Mouse (Mus musculus): ENCODE results near the gene Gck.
A peak's percentile ranks its signal among the peaks of the same experiment; 100 is the strongest.
"Not testable (repeated sequence)": the region's sequence is repeated elsewhere in the genome, so short reads cannot be mapped to it uniquely, and the experiment has no call there.

The Gck gene

GRCm38 (mm10) chr11:5905778-5906518, 43.9 kb downstream of the Gck start:
- no peak for DNase-seq

- no peak for DNase-seq
These were observed 45.0 kb downstream of the Gck start for GRCm38 (mm10) chr11:5904871-5905270.

DNA sequence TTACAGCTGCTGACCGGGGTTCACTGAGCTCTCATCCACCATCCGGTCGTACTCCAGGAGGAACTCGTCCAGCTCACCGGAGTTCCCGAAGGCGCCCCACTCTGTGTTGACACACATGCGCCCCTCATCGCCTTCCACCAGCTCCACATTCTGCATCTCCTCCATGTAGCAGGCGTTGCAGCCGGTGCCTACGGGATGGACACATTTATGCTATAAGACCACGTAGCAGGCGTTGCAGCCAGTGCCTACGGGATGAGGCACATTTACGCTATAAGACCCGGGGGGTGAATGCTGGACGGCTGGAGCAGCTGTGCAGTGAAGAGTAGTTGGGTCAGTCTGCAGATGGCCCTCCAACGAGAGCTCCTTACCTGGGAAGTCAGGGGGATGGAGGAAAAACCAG, 45.5 kb downstream of the Gck start:
- no peak for DNase-seq

- DNase-seq, result no peak
These were observed 46.0 kb downstream of the Gck start for GRCm38 (mm10) chr11:5903844-5904243.

DNA sequence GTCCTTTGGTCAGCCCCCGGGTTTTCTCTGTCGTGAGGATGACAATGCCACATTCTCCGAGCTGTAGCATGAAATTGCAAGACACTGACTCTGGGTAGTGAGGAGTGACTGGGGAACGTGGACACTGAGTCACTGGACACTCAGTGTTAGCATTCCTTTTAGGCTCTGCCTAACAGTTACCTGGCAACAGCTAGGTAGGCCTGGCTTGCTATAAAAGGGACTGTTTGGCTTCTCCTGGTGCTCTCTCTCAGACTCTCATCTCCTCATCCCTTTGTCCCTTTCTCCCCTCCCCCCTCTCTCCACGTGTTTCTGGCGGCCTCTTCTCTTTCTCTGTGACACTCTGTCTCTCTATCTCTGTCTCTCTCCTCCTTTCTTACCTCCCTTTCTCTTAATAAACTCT, 47.5 kb downstream of the Gck start:
- no peak for DNase-seq

DNA sequence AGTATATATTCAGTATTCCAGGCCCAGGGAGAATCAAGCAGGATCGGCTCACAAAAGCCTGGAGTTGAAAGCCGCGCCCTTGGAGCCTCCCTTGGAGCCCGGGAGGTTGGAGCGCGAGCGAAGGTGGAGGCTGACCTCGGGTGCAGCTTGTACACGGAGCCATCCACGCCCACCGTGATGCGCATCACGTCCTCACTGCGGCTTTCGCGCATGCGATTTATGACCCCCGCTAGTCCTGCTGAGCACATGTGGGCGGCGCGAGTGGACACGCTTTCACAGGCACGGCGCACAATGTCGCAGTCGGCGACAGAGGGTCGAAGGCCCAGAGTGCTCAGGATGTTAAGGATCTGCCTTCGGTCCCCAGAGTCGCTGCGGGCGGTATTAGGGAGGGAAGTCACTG, 47.9 kb downstream of the Gck start:
- peak in 1 of 2 experiments; percentile 46 for DNase-seq

DNA sequence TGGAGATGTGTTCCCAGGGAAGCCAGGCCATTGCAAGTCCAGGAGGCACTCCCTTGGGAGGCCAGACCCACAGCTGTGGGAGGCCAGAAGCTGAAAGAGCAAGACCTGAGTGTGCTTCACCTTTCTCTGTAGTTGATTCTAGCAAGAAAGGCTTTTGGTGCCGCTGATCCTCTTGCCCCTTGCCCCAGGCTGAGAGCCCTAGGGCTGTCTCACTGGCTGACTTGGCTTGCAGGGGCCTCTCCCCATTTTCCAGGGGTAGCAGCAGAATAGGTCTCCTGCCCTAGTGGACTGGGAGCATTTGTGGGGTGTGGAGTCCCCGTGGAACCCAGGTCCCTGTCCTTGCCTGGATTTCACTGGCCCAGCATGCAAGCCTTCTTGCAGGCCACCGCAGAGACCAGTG, 48.6 kb downstream of the Gck start:
- DNase-seq, result no peak

- DNase-seq, result no peak
These were observed 50.6 kb downstream of the Gck start for GRCm38 (mm10) chr11:5899286-5899685.

DNA sequence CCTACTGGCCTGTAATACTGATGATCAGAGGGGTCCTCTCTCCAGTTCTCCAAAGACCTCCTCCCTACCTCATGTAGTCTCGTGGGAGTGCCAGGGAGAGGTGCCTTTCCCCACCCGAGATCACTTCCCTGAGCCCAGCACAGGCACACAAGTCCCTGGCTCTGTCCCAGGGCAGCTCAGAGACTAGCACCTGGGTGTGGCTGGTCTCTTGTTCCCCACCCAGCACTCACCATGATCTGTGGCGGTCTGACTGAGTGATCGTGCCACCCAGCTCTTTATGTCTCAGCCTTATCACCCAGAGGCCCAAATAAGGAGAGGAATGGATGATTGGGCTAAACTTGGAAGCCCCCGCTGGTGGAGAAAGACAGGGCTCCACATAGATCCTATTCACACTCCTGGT, 51.4 kb downstream of the Gck start, which contains the start of gene Myl7:
TSS of gene Myl7 (minus strand) at position 252 of the 400 bp plus-strand sequence.
- no peak for DNase-seq

- DNase-seq, result no peak
These were observed 52.0 kb downstream of the Gck start for GRCm38 (mm10) chr11:5897839-5898238.

GRCm38 (mm10) chr11:5897230-5897629, 52.7 kb downstream of the Gck start:
- no peak for DNase-seq

DNA sequence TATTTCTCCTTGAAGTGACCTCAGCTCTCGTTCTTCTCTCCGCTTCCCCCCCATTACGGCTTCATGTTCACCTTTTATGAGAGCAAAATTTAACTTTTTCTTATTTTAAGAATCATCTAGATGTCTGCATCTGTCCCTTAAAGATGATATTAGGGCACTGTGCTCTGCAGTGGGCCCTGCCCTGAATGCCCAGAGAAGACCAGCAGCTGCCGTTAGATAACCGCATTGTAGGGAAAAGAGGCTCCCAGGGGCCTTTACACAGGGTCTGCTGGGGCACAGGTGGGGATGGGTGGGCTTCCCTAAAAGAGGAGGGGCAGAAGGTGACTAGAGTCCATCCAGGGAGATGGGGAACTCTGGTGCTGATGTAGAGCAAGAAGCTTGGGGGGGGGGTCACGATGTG, 56.1 kb downstream of the Gck start:
- no peak for DNase-seq

GRCm38 (mm10) chr11:5892810-5893368, 57.0 kb downstream of the Gck start:
- DNase-seq, result no peak

- peak; percentile 44 to 45 for DNase-seq
These were observed 57.7 kb downstream of the Gck start for GRCm38 (mm10) chr11:5892151-5892591.

DNA sequence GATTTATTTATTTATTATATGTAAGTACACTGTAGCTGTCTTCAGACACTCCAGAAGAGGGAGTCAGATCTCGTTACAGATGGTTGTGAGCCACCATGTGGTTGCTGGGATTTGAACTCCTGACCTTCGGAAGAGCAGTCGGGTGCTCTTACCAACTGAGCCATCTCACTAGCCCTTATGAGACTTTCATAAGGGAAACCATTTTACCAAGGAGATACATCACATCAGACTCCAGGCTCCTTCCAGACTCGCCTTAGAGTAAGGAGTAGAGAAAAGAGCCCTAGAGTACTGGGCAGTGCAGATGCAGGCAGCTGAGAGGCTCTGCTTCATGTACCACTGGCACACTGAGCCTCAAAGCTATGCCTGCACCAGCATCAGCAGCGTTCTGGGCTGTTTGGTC, 61.3 kb downstream of the Gck start:
- not testable (repeated sequence) for DNase-seq

DNA sequence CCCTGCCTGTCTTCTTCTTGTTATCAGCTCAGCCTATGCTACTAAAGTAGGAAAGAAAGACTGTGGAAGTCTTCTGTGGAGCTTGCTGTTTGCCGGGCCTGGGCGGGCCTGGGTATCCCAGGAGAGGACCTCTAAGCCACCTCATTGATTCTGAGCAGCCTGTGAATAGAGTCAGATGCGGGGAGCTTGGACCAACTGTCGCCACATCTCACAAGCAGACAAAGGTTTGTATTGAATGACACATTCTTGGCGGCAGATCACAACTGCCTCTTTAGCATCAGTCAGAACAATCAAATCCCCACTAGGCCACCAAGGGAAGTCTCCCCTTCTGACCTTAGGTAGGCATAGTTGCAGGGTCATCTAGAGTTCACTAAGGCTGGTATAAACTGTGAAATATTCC, 62.6 kb downstream of the Gck start:
- no peak for DNase-seq

DNA sequence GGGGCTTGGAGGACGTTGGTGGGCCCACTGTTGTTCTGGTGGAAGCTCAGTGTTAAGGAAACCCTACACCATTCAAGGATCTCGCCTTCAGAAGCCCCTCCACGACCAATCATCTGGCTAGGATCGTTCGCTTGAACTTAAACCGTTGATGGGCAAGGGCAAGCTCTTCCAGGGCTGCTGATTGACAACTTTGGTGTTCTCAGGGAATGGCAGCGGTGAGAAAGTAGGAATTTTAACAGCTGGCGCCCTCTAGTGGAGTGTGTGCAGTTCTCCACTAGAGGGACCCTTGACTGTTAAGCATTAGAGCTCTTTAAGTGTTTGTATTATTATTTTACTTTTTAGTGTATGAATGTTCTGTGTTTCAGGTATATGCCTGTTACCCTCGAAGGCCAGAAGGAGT, 63.7 kb downstream of the Gck start:
- DNase-seq, result peak; percentile 55 to 70

DNA sequence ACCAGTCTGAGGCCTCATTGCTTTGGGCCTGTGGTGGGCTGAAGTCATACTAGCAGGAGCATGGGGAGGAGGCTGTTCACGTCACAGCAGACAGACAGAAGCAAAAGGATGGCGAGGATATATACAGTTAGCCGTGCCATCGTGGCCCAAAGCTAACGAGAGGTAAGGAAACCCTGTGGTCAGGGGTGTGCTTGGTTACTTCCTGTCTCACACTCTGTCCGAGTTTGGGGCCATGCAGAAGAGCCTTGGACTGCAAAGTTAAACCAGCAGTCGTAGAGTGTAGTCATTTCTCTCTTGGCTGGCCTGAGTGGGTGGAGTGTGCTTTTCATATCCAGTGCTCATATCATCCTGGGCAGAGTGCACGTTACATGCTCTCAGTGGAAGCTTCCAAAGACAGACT, 67.4 kb downstream of the Gck start:
- no peak for DNase-seq

DNA sequence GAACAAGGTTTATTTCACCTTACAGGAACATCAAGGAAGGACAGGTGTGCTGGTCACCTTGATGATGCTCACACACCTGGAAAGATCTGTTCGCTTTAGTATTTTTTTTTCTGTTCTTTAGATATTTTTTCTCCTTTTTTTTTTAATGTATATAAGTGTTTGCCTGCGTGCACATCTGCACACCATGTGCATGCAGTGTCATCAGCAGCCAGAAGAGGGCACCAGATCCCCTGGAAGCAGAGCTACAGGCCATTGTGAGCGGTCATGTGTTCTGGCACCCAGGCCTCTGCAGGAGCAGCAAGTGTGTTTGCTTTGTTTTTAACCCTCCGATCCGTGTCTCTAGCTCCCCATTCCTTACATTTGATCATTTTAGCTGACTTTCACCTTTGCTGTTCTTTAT, 70.0 kb downstream of the Gck start:
- DNase-seq, result peak; percentile 46 to 56

DNA sequence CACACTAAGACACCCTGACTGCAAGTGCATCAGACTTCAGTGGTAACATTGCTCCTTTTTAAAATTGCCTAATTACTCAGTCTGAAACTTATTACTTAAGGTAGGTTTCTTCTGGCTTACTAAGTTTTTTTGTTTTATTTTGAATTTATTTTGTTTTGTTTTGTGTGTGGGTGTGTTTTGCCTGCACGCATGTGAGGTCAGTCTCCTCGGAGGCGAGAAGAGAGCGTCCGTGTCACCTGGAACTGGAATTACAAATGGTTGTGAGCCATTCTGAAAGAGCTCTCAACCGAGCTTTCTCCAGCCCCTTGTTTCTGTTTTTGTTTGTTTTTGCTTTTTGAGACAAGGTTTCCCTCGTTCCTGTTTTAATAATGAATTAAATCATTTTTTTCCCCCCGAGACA, 71.2 kb downstream of the Gck start:
- no peak for DNase-seq

DNA sequence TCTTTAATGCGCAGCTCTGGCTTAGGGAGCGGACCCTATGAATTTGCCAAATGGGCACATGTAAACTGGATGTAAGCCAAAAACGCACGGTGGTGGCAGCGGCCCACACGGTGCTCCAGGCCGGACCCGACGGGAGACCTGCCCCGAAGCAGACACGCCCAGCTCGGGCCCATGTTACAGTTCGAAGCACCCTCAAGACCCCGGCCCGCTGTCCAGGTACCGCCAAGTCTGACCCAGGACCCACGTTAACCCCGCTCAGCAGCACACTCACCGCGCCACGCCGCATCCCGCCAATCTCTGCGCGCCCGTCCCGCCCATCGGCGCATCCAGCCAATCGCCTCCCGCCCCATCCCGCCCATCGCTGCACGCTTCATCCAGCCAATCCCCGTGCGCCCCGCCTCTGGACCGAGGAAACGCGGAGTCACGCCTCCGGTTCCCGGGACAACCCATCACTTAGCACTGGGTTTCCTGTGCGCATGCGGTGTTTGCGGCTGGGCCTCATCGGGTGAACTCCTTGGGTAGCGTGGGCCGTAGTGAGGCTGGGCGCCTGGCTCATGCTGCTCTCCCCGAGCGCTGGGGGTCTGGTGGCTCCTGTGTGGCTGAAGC, 71.9 kb downstream of the Gck start, which contains the start of gene Pold2:
TSS of gene Pold2 (minus strand) at position 372 of the 606 bp plus-strand sequence.
- DNase-seq, result peak; percentile 98 to 99

DNA sequence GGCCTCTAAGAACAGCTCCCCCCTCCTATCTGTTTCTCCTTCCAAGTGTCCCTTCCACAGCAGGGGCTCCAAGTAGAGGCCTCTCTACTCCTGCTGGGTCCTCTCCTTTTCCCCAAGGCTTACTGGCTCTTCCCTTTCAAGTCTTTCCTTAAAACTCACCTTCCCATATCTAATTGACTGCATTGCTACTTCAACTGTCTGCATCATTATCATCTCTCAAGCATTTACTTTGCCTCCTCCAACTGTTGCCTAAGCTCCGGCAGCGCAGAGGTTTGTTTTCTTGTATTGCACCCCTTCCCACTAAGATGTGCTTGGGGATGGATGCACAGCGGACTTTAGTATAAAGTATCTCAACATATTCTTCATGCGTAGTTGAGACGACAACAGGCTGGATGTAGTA, 72.5 kb downstream of the Gck start:
- DNase-seq, result no peak

DNA sequence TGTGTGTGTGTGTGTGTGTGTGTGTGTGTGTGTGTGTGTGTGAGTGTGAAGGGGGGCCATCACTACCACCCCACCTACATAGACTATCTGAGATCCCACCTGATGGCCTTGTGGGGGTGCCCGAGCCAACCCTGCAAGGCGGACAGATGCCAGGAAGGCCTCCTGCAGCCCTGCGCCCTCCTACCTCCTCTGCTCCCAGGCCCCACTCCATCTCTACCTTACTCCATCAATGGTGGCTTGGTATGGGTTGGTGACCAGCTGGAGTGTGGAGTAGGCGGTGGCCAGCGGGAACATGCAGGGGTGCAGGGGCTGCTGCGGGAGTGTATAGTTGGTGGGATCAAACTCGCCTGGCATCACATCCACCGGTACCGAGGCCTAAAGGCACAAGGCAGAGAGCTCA, 76.7 kb downstream of the Gck start:
- DNase-seq, result no peak

DNA sequence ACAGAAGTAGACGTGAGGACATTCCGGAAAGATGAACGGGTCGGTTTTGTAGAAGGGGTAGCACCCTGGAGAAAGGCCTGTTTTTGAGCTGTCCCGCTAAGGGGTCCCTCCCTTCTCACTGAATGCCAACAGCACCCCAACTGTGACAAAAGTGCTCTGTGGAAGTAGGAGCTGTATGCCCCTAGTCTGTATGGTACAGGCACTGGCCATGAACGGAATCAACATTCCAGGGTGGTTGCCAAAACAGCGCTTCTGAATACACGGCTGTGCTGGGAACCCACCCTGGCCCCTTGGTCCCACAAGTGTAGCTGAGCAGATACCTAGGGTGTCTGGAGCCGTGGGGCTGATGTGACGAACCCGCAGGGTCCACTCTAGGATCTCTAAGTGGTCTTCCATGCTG, 77.2 kb downstream of the Gck start:
- no peak for DNase-seq

Data from lung, adult 18-20 months (tissue).